In genomic region chr19:6936299-6936698, GRCm38 (mm10) we compare ENCODE assay signal across 10 mouse cellular contexts. TPM values are rescaled to one million over a fixed set of nuclear protein-coding genes. Genes with fewer than 3 reads are reported as not detected.
A peak's percentile ranks its signal among the peaks of the same experiment; 100 is the strongest.
DNase-seq lines count a peak whose midpoint lies in the region; ATAC-seq and TF ChIP-seq lines count a peak whose summit lies in the region.
"Had no signal": no experiment of that assay in that cellular context is flagged by ENCODE, and none has a peak within 500 bp of the region (broad histone marks: within the 10 kb centered on the region; RNA-seq: fewer than 3 reads in every experiment).

No protein-coding gene starts in this region.

- ATAC-seq in intestine, postnatal 0 days: no peak
- no peak for ATAC-seq in intestine, embryonic 16.5 days
- no peak for ATAC-seq in megakaryocyte-erythroid progenitor cell, adult 5-6 weeks (replicated peaks; ENCODE audit: low FRiP score, low TSS enrichment, poor library complexity, severe bottlenecking)

- TF ChIP-seq CTCF in intestine, postnatal 0 days (IDR thresholded peaks at IDR 0.05; ENCODE audit: low read depth): peak; percentile 65
- TF ChIP-seq CTCF in thymus, adult 2 months (IDR thresholded peaks at IDR 0.05; ENCODE audit: borderline replicate concordance, control insufficient read depth, extremely low read depth, insufficient read depth, low read length, poor library complexity): no peak

- no peak overlapping the region for H3K4me3 ChIP-seq in intestine, postnatal 0 days (ENCODE audit: low read depth, low read length)
- no peak overlapping the region for H3K4me3 ChIP-seq in intestine, embryonic 16.5 days (ENCODE audit: low read length)
- no peak overlapping the region for H3K4me3 ChIP-seq in thymus, adult 2 months (ENCODE audit: control insufficient read depth, insufficient read depth, low read length)
- H3K4me3 ChIP-seq in limb, embryonic 10.5 days: no peak overlapping the region

- no peak overlapping the region for H3K27ac ChIP-seq in intestine, postnatal 0 days (ENCODE audit: low read depth, low read length)
- H3K27ac ChIP-seq in intestine, embryonic 16.5 days (ENCODE audit: low read length): no peak overlapping the region
- H3K27ac ChIP-seq in thymus, adult 2 months (ENCODE audit: control insufficient read depth, insufficient read depth, low read length): no peak overlapping the region
- no peak overlapping the region for H3K27ac ChIP-seq in limb, embryonic 10.5 days

- H3K9ac ChIP-seq in intestine, postnatal 0 days (ENCODE audit: low read depth, low read length): no peak overlapping the region
- no peak overlapping the region for H3K9ac ChIP-seq in intestine, embryonic 16.5 days (ENCODE audit: low read depth, low read length)

- no peak for TF ChIP-seq POLR2A in thymus, adult 2 months (IDR thresholded peaks at IDR 0.05; ENCODE audit: control insufficient read depth, extremely low read depth, insufficient read depth, low read length, poor library complexity)

- H3K36me3 ChIP-seq in intestine, postnatal 0 days (ENCODE audit: control insufficient read depth, insufficient read depth): no peaks in the 10 kb centered on the region
- H3K36me3 ChIP-seq in intestine, embryonic 16.5 days (ENCODE audit: control insufficient read depth, insufficient read depth, low read length): no peaks in the 10 kb centered on the region
- H3K36me3 ChIP-seq in thymus, adult 2 months (ENCODE audit: control insufficient read depth, insufficient read depth, low read length): no peaks in the 10 kb centered on the region
- H3K36me3 ChIP-seq in limb, embryonic 10.5 days: no peaks in the 10 kb centered on the region

- no peak overlapping the region for H3K4me2 ChIP-seq in intestine, postnatal 0 days (replicated peaks; ENCODE audit: low read depth)
- no peak overlapping the region for H3K4me2 ChIP-seq in intestine, embryonic 16.5 days (ENCODE audit: low read depth, low read length)

- peaks cover 45% of the 10 kb centered on the region for H3K27me3 ChIP-seq in intestine, postnatal 0 days (replicated peaks; ENCODE audit: control insufficient read depth, insufficient read depth, low read length)
- peaks cover 29% of the 10 kb centered on the region for H3K27me3 ChIP-seq in intestine, embryonic 16.5 days (replicated peaks; ENCODE audit: control insufficient read depth, insufficient read depth, low read length)
- H3K27me3 ChIP-seq in thymus, adult 2 months (ENCODE audit: control insufficient read depth, insufficient read depth, low read length): peaks cover 17% of the 10 kb centered on the region; the same call in 1 of the 2 replicates
- H3K27me3 ChIP-seq in limb, embryonic 10.5 days (ENCODE audit: low read depth, poor library complexity, severe bottlenecking): peaks cover 84% of the 10 kb centered on the region

- H3K9me3 ChIP-seq in intestine, postnatal 0 days (ENCODE audit: control insufficient read depth): no peaks in the 10 kb centered on the region
- no peaks in the 10 kb centered on the region for H3K9me3 ChIP-seq in intestine, embryonic 16.5 days (ENCODE audit: control insufficient read depth, low read length)
- no peaks in the 10 kb centered on the region for H3K9me3 ChIP-seq in limb, embryonic 10.5 days (replicated peaks)

- peak; percentile 52 for DNase-seq in thymus, postnatal 0 days (ENCODE audit: low spot score)
- no peak for DNase-seq in thymus, adult 2 months
- DNase-seq in cerebellum, postnatal 25 days: peak; percentile 48 to 67
- no peak for DNase-seq in limb, embryonic 10.5 days (ENCODE audit: low spot score)
- no peak for DNase-seq in gastrocnemius, postnatal 4 days (ENCODE audit: low spot score in 2 of 2)
- DNase-seq: right cerebral cortex, adult 18-20 months had no signal

- 26% methylated on average over 3 of the region's 3 CpGs for WGBS in intestine, postnatal 0 days
- WGBS in intestine, embryonic 16.5 days: 23% methylated on average over 3 of the region's 3 CpGs
- WGBS in thymus, adult 2 months: 52% methylated on average over 3 of the region's 3 CpGs
- WGBS in limb, embryonic 10.5 days: 21% methylated on average over 3 of the region's 3 CpGs

- H3K4me1 ChIP-seq in intestine, postnatal 0 days (replicated peaks; ENCODE audit: control insufficient read depth, insufficient read depth, low read length): peaks cover 6% of the 10 kb centered on the region
- H3K4me1 ChIP-seq in intestine, embryonic 16.5 days (ENCODE audit: control insufficient read depth, insufficient read depth, low read length): peaks cover 27% of the 10 kb centered on the region
- H3K4me1 ChIP-seq in thymus, adult 2 months (replicated peaks; ENCODE audit: control insufficient read depth, insufficient read depth, low read length): peaks cover 13% of the 10 kb centered on the region
- peaks cover 25% of the 10 kb centered on the region for H3K4me1 ChIP-seq in limb, embryonic 10.5 days

RNA-seq across cellular contexts. Expression of gene Kcnk4, which starts 2.0 kb away (rescaled TPM):
- polyA plus RNA-seq in intestine, postnatal 0 days (2015; fragmentation: Nextera tagmentation; extraction: Ambion mirVana): 0.21 and 0.38 TPM in 2 replicates
- 0.45 and 0.48 TPM in 2 replicates for polyA plus RNA-seq in intestine, embryonic 16.5 days (2015; fragmentation: Nextera tagmentation; extraction: Ambion mirVana)
- 3.6 and 5.0 TPM in 2 replicates for polyA plus RNA-seq in thymus, postnatal 0 days (2015; fragmentation: Nextera tagmentation; extraction: Ambion mirVana)
- 1.5 and 1.8 TPM in 2 replicates for polyA plus RNA-seq in thymus, adult 2 months (2012; rRNA removed)
- total RNA-seq in megakaryocyte-erythroid progenitor cell, adult 5-6 weeks (2014; fragmentation: Nextera tagmentation): not detected in 2 replicates
- total RNA-seq in megakaryocyte-erythroid progenitor cell, adult 5-6 weeks (2017): not detected in 2 replicates
- 0.11 TPM in 1 of 2 replicates, not detected in the other for polyA plus RNA-seq in limb, embryonic 10.5 days (2016; fragmentation: Nextera tagmentation; extraction: Ambion mirVana)
- under 1 TPM in 1 of 2 experiments, not detected in 1; 0.39 TPM for total RNA-seq in gastrocnemius, postnatal 4 days (2021)
- polyA plus RNA-seq: forebrain, embryonic 11.5 days had no signal

RNA-seq across cellular contexts. Expression of gene Bad, which starts 5.4 kb away (rescaled TPM):
- 66.2 and 70.1 TPM in 2 replicates for polyA plus RNA-seq in intestine, postnatal 0 days (2015; fragmentation: Nextera tagmentation; extraction: Ambion mirVana)
- 77.7 and 80.5 TPM in 2 replicates for polyA plus RNA-seq in intestine, embryonic 16.5 days (2015; fragmentation: Nextera tagmentation; extraction: Ambion mirVana)
- polyA plus RNA-seq in thymus, postnatal 0 days (2015; fragmentation: Nextera tagmentation; extraction: Ambion mirVana): 66.7 and 69.9 TPM in 2 replicates
- 59.1 and 65.6 TPM in 2 replicates for polyA plus RNA-seq in thymus, adult 2 months (2012; rRNA removed)
- total RNA-seq in megakaryocyte-erythroid progenitor cell, adult 5-6 weeks (2014; fragmentation: Nextera tagmentation): 17.5 and 20.6 TPM in 2 replicates
- total RNA-seq in megakaryocyte-erythroid progenitor cell, adult 5-6 weeks (2017): 29.0 and 39.2 TPM in 2 replicates
- 51.8 and 55.3 TPM in 2 replicates for polyA plus RNA-seq in limb, embryonic 10.5 days (2016; fragmentation: Nextera tagmentation; extraction: Ambion mirVana)
- 10 to 100 TPM; 31.6 to 34.4 TPM for total RNA-seq in gastrocnemius, postnatal 4 days (2021)

RNA-seq across cellular contexts. Expression of gene Gpr137, which starts 6.0 kb away (rescaled TPM):
- 20.0 and 20.9 TPM in 2 replicates for polyA plus RNA-seq in intestine, postnatal 0 days (2015; fragmentation: Nextera tagmentation; extraction: Ambion mirVana)
- 20.6 and 21.1 TPM in 2 replicates for polyA plus RNA-seq in intestine, embryonic 16.5 days (2015; fragmentation: Nextera tagmentation; extraction: Ambion mirVana)
- 12.3 and 19.5 TPM in 2 replicates for polyA plus RNA-seq in thymus, postnatal 0 days (2015; fragmentation: Nextera tagmentation; extraction: Ambion mirVana)
- 66.8 and 86.6 TPM in 2 replicates for polyA plus RNA-seq in thymus, adult 2 months (2012; rRNA removed)
- 8.0 and 16.1 TPM in 2 replicates for total RNA-seq in megakaryocyte-erythroid progenitor cell, adult 5-6 weeks (2014; fragmentation: Nextera tagmentation)
- total RNA-seq in megakaryocyte-erythroid progenitor cell, adult 5-6 weeks (2017): 7.0 and 15.7 TPM in 2 replicates
- polyA plus RNA-seq in limb, embryonic 10.5 days (2016; fragmentation: Nextera tagmentation; extraction: Ambion mirVana): 21.6 and 24.4 TPM in 2 replicates
- 10 to 100 TPM; 13.7 to 14.4 TPM for total RNA-seq in gastrocnemius, postnatal 4 days (2021)

RNA-seq across cellular contexts. Expression of gene Catsperz, which starts 11.1 kb away (rescaled TPM):
- 0.65 and 0.76 TPM in 2 replicates for polyA plus RNA-seq in intestine, postnatal 0 days (2015; fragmentation: Nextera tagmentation; extraction: Ambion mirVana)
- polyA plus RNA-seq in intestine, embryonic 16.5 days (2015; fragmentation: Nextera tagmentation; extraction: Ambion mirVana): 0.73 and 1.4 TPM in 2 replicates
- 7.4 and 8.0 TPM in 2 replicates for polyA plus RNA-seq in thymus, postnatal 0 days (2015; fragmentation: Nextera tagmentation; extraction: Ambion mirVana)
- 3.7 and 5.2 TPM in 2 replicates for polyA plus RNA-seq in thymus, adult 2 months (2012; rRNA removed)
- not detected in 2 replicates for total RNA-seq in megakaryocyte-erythroid progenitor cell, adult 5-6 weeks (2014; fragmentation: Nextera tagmentation)
- not detected in 2 replicates for total RNA-seq in megakaryocyte-erythroid progenitor cell, adult 5-6 weeks (2017)
- 0.76 and 0.93 TPM in 2 replicates for polyA plus RNA-seq in limb, embryonic 10.5 days (2016; fragmentation: Nextera tagmentation; extraction: Ambion mirVana)
- total RNA-seq in gastrocnemius, postnatal 4 days (2021): not detected
- polyA plus RNA-seq: forebrain, embryonic 11.5 days had no signal

RNA-seq across cellular contexts. Expression of gene Esrra, which starts 14.7 kb away (rescaled TPM):
- polyA plus RNA-seq in intestine, postnatal 0 days (2015; fragmentation: Nextera tagmentation; extraction: Ambion mirVana): 63.6 TPM in 2 replicates
- polyA plus RNA-seq in intestine, embryonic 16.5 days (2015; fragmentation: Nextera tagmentation; extraction: Ambion mirVana): 41.7 and 47.7 TPM in 2 replicates
- 11.4 and 13.7 TPM in 2 replicates for polyA plus RNA-seq in thymus, postnatal 0 days (2015; fragmentation: Nextera tagmentation; extraction: Ambion mirVana)
- polyA plus RNA-seq in thymus, adult 2 months (2012; rRNA removed): 67.9 and 77.4 TPM in 2 replicates
- total RNA-seq in megakaryocyte-erythroid progenitor cell, adult 5-6 weeks (2014; fragmentation: Nextera tagmentation): 14.1 and 18.9 TPM in 2 replicates
- 10.8 and 18.4 TPM in 2 replicates for total RNA-seq in megakaryocyte-erythroid progenitor cell, adult 5-6 weeks (2017)
- 6.2 and 7.0 TPM in 2 replicates for polyA plus RNA-seq in limb, embryonic 10.5 days (2016; fragmentation: Nextera tagmentation; extraction: Ambion mirVana)
- 10 to 100 TPM; 44.1 to 44.7 TPM for total RNA-seq in gastrocnemius, postnatal 4 days (2021)

Comparison
In these comparisons a context has a peak if more than half of its experiments do, and no peak if none do; other contexts are left out.
1. DNase-seq: peak in thymus, postnatal 0 days (single experiment) and cerebellum, postnatal 25 days (2 of 2); none in thymus, adult 2 months (single experiment), limb, embryonic 10.5 days (single experiment) and gastrocnemius, postnatal 4 days (0 of 2).